Mouse (Mus musculus): ENCODE measurements around the gene BC030499.

The BC030499 gene

DNA sequence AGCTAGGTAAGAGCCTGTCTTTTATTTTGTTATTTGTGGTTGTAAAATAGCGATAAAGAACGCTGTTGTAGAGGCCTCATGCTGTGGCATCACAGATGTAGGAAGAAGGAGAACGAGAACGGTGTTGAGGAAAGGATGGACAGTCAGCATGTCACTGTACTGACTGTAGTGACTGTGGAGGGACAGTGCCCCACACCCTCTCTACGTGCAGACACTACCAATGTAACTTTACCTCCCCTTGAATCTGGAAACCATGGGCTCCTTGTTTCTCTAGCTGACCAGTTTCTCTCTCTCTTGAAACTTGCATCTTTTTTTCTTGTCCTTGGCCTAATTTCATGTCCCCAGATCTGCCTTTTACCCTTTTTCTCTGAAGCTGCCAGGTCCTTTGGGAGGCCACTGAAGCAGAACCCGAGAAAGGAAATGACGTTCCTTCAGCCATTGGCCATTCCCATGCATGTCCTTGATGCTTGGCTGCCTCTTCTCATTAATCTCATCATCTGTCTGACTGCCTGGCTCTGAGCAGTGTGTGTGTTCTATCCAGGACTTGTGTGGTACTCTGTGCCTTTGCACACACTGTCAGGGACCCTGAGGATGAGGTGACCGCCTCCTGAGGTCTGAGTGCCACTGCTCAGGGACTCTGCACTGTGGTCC is 20.3 kb downstream of the BC030499 start:
- DNase-seq = no peak

DNA sequence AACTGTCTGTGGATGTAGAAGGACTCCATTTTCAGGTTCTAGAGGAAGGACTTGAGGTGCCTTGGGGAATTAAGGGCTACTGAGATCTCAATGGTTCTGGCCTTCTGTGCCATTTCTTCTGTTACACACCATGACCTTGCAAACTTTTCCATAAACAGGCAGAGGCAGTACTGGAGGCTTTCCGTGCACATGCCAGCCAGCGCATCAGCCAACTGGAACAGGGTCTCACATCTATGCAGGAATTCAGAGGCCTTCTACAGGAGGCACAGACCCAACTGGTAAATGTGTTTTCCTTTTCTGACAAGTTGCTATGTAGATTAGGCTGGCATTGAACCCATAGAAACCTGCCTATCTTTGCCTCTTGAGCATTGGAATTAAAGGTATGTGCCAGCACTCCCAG is 23.0 kb downstream of the BC030499 start:
- DNase-seq = no peak

DNA sequence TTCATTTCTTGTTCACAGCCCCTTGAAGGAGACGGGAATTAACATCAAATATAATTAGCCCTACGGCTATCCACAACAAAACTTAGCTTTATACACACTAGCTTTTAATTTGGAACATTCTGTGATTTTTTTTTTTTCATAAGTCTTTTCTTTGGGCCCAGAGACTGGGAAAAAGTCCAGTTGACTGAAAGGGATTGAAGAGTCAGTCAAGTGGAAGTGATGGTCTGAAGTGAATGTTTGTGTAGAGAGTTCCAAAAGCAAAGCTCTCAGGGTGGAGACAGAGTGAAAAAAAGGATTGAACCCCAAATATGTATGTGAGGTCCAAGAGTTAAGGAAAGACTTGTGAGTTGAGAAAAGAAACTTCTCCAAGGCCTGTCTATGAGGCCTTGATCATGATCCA is 27.8 kb downstream of the BC030499 start:
- DNase-seq = no peak

DNA sequence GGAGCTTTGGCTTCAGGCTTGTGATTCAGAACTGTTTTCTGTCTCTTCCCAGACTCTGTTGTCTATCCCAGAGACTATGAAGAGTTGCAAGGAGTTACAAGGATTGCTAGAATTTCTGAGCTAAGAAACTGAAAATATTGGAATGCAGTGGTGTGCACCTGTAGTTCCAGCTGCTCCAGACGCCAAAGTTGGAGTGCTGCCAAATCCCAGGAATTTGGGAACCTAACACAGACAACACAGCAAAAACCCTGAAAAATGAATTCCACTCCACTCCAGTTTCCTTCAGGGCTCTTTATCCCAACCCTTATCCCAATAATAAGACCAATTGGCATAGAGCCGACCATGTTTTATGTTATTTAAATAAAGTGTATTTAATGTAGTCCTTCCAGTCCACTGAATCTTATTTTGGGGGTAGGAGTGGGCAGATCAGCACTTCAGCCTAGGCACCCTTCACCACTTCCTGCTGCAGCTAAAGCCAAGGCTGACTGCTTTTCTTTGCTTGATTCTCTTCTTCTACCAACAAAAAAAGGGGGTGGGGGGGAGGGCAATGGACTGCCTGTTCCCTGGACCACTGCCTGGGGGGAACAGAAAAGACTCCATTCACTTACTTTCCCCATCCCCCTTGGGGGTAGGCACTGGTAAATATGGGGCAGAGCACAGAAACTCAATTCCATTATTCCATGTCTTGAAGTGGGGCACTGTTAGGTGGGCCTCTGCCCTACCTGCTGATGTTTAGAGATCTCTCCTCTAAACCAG is 31.6 kb downstream of the BC030499 start:
- DNase-seq = no peak

DNA sequence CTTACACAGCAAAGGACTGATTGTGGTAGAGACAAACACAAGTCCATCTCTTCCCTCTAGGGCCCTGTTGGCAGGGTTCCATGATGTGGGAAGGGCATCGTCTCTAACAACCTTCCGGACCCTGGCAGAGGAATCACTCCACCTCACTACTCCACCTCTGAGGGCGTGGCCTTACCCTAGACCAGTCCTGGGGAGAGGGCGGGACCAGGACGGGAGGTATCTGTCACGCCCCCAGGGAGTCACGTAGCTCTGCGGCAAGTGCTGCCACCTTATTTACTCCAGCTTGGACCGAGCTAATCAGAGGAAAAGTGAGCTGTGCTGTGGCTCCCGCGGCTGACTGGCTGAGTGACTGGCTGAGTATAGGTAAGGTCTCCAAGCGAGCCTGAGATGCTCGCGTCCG is 32.2 kb downstream of the BC030499 start, which contains the start of gene Aldoc:
TSS of gene Aldoc (plus strand) at position 109 of the 400 bp plus-strand sequence.
- peak; percentile 96 for DNase-seq

DNA sequence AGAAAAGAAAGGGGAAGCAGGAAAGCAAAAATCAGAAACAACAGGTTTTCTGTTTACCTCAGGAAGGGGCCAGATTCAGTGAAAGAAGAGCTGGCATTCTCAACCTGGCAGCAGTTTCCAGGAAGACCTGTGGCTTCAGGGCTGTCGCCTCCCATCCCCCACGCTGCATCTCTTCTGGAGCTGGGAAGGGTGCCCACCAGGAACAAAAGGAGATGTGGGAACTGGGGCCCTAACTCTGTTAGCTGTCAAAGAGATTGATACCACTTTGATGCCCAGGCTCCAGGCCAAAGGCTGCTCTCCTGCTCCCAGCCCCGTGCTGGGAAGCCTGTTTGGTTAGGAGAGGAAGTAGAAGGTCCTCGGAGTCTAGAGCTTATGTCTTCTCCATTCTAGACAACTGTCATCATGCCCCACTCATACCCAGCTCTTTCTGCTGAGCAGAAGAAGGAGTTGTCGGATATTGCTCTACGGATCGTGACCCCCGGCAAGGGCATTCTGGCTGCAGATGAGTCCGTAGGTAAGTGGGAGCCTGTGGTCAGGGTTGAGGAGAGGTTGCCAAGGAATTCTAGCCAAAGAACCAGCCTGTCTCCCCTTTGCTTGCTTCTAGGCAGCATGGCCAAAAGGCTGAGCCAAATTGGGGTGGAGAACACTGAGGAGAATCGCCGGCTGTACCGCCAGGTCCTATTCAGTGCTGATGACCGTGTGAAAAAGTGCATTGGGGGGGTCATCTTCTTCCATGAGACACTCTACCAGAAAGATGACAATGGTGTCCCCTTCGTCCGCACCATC is 33.6 kb downstream of the BC030499 start:
- DNase-seq = peak; percentile 73

DNA sequence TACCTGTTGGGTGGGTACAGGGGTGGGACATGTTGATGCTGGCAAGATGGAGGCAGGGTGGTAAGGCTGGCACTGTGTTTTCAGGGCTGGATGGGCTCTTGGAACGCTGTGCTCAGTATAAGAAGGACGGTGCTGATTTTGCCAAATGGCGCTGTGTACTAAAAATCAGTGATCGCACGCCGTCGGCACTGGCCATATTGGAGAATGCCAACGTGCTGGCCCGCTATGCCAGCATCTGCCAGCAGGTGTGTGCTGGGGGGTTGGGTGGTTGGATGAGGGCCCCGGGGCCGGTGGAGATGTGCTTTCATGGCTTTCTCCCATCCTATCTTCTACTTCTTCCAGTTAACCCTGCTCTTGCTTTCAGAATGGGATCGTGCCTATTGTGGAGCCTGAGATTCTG is 34.3 kb downstream of the BC030499 start:
- peak; percentile 59 for DNase-seq

DNA sequence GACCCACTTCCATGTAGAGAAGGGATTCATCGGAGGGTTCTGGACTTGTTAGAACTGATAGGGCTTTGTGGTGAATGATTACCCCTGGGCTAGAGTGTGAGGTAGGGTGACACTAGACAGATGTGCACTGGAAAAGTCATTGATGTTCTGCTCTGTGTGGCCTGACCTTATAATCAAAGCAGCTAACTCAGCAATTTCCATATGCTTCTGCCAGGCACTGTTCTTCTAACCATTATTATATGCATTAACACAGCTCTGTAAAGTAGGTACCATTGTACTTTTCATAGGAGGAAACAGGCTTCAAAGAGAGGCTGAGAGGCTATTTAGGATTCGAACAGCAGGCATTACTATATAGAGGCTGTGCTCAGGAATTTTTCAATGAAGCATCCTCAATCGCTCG is 36.6 kb downstream of the BC030499 start:
- no peak for DNase-seq

DNA sequence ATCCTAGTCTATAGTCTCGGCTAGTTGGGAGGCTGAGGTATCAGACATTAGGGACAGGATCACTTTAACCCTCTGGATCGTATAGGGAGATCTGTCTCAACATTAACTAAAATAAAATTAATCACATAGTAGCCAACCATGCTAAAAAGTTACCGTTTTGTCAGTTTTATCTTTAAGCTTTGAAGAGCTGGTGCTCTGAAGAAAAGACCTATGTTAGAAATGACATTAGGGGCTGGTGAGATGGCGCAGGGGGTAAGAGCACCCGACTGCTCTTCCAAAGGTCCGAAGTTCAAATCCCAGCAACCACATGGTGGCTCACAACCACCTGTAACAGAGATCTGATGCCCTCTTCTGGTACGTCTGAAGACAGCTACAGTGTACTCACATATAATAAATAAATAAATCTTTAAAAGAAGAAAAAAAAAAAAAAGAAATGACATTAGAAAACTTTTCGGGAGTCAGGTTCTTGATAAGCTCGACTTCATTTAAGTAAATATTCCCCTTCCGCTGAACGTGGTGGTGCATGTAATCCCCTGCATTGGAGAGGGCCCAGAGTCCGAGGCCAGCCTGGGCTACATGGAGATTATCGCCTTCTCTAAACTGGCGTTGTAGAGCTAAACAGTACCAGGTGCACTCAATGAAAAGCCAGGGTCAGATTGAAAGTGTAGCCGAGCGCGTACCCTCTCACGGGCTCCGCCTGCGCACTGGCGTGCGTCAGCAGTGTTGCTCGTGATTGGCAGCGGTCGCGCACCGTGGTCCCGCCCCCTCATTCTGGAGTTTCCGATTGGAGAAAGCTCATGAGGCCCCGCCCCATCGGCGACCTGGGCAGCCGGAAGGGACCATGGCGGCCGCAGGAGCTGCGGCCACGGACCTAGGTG is 37.2 kb downstream of the BC030499 start, which contains the start of gene Pigs:
TSS of gene Pigs (plus strand) at position 782 of the 878 bp plus-strand sequence.
- peak; percentile 97 for DNase-seq

DNA sequence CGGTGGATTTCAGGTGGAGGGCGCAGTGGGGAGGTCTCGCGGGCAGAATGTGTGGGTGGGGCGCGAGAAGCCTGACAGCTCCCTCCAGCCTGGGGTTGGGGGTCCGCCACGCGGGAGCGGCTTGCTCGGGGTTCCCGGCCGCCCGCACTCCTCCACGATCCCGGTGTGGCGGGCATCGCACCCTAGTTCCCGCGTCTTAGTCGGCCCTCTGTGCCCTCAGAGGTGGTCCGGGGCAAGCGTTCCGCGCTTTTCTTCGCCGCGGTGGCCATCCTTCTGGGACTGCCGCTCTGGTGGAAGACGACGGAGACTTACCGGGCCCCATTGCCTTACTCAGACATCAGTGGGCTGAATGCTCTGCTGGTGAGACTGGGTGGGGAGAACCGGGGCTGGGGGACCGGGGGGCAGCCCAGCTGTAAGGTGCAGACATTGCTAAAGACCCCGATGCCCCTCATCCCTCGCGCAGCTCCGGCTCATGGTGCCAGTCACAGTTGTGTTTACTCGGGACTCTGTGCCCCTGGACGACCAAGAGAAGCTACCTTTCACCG is 37.9 kb downstream of the BC030499 start:
- DNase-seq = no peak

DNA sequence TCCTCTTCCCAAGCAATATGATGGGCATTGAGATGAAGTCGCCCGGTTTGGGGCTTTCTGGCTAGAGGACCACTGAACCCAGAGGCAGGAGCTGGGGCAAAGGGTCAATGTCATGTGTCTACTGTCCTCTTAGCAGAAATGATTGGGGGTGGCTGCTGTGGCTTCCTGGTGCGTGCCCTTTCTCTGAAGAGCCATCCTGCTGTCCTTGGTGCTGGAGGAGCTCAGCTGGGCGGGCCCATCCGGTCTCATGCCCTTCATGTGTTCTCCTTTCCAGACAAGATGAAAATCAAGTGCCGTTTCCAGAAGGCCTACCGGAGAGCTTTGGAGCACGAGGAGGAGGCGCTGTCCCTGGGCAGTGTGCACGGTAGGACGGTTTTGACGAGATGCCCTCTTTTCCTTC is 42.0 kb downstream of the BC030499 start:
- no peak for DNase-seq

DNA sequence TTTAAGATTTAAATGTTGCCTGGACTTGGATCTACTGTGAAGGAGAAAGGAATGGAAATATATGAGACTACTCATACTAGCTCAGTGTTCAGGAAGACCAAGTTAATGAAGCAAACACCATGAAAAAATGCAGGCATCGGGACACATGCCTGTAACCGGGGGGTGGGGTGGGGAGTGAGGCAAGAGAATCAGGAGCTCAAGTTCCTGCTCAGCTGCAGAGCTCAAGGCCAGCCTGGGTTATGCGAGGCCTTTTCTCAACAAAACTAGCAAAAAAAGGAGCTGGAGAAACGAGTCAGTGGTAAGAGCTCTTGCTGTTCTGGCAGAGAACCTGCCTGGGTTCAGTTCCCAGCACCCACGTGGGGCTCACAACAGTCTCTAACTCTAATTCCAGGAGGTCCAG is 43.4 kb downstream of the BC030499 start:
- no peak for DNase-seq

DNA sequence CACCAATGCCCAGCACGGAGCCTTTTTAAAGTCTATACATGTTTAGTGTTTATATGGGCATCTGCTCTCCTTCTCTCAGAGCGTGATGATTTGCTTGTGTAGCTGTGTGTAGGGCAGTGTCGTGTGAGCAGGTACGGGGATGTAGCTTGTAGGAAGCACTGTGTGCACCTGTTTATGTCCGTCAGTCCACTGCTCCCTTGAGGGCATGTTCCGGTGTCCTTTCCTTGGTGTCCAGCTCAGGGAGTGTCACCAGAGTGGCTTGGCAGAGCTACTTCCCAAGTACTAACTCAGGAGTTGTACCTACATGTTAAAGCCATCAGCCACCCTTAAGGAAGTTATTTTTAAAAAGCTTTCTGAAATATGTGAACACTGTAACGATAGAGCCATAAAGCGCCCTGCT is 46.4 kb downstream of the BC030499 start:
- no peak for DNase-seq

DNA sequence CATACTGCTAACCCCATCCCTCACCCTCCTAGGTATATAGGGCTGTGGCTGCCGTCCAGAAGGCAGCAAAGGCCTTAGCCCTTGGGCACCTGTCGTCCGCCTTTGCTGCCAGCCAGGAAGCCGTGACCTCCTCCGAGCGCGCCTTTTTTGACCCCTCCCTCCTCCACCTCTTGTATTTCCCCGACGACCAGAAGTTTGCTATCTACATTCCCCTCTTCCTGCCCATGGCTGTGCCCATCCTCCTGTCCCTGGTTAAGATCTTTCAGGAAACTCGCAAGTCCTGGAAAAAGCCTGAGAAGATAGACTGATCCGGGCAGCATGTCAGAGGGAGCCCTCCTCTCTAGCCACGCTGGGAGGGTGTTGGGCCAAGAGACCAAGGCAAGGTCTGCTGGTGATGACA is 51.1 kb downstream of the BC030499 start:
- DNase-seq = no peak

DNA sequence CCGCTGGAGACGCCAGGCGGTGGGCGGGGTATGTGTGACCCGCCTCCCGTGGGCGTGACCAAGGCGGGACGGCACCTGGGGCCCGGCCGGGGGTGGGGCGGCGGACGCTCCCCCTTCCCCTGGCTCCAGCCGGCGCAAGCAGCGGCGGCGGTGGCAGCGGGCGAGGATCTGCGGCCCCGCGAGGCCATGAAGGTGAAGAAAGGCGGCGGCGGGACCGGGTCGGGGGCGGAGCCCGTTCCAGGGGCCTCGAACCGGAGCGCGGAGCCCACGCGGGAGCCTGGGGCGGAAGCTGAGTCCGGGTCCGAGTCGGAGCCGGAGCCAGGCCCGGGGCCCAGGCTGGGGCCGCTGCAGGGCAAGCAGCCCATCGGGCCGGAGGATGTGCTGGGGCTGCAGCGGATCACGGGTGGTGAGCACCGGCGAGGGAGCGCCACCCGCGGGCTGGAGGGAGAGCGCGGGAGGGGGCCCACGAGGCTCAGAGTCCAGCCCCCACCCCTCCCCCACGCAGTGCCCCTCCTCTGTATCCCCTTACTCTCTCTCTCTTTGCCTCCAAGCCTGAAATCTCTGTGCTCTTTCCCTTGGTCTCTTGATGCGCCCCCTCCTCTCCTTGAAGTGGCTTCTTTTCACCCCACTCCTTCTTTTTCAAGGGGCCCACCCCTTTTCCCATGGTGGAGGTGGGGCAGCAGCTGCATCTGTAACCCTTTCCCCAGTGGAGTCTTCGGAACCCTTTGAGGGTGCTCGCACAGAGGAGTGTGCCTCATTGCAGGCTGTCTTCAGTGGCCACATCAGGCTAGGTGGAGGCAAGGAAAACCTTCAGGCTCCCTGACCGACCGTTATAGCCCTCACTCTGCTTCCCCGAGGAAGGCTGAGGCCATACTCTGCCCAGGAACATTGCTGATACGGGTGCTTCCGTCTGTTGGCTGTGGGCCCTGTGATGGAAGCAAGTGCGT is 53.0 kb downstream of the BC030499 start, which contains the start of gene Unc119:
TSS of gene Unc119 (plus strand) at position 102 of the 947 bp plus-strand sequence.
- DNase-seq = peak; percentile 78

DNA sequence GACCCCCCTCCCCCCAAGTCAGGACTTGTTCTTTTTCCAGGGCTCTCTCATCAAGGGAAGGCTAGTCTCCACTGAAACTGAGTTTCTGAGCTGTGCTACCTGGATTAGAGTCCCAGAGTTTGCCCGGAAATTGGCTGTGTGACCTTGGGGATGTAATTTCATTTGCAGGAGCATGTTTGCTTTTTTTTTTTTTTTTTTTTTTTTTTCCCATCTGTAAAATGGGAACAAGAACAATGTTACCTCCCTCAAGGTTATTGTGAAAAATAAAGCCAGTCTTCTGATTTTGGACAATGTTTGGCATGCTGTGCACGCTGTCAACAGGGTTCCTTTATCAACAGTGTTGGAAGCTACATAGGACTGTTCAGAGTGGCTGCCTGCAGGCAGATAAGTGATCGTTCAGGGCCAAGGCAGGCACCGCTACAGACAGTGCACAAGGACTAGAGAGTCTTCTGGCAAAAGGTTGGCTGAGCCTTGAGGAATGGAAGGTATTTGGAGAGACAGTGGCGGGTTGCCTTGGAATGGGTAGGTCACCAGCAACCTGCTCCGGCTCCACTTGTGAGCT is 53.8 kb downstream of the BC030499 start:
- peak; percentile 28 for DNase-seq

DNA sequence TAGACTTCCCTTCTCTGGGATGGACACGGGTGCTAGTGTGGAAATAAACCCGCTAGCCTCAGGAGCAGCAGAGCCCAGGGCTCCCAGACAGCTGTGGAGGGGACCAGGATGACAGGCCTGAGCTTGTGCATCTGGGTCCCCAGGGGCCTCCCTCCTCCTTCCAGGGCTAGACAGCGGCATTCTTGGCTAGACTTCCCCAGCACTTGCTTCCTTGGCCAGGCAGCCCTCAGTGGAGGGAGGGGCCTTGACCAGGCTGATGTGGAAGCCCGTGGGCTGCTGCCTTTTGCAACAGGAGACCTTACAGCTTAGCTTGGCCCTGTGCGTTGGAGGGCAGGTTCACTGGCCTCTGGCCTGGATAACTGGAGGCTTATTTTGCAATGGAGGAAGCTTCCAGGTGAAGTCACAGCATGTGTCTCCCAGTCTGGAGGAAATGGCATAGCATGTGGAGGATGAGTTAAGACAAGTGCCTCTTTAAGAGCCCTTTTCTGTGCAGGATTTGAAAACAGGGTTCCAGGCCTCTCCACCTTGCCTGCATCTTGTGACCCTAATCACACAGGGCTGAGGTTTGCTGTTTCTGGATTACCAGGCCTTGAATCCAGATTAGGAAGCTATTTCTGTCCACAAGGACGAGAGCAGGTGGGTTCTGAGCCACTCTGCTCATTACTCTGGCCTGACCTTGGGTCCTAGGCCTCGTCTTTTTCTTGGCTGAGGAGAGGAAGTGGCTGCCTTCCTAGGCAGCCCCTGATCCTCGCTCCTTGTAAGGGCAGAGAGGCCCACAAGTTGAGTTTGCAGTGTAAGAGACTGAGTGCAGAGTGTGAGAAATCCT is 54.5 kb downstream of the BC030499 start:
- peak; percentile 34 for DNase-seq

DNA sequence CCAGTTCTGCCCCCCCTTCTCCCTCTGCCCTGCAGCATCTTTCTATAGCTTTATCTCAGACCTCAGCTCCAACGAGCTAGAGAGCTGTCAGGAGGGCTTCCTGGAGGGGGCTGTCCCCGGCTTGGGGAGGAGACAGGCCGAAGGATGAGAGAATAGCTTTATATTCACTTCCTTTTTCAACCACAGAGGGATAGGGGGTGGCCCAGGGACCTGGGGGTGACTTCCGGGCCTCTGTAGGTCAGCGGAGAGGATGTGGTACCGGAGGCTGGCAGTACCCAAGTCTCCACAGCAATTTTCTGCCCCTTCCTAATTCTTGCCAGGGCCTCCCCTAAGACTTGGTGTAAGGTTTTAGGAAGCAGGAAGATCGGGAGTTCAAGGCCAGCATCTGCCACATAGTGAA is 55.2 kb downstream of the BC030499 start:
- DNase-seq = no peak

Data from cerebellum, adult 9-11 months (tissue).